Mouse (Mus musculus) 416B (cell line): ENCODE measurements around the gene Gm6460.
"Not testable (repeated sequence)": the region's sequence is repeated elsewhere in the genome, so short reads cannot be mapped to it uniquely, and the experiment has no call there.

Experiments used
- DNase-seq: peaks from one replicate; pipeline ENCODE4 v3.0.0; 2011; ENCODE audit warnings: low read depth

Gm6460 gene

GRCm38 (mm10) chr5:11594613-11595012 lies at the start of gene Gm6460:
Gene Gm6460, plus strand, starts transcription at chr5:11594913.
- not testable (repeated sequence) for DNase-seq
